Mouse (Mus musculus) stomach, postnatal 0 days (tissue): ENCODE data around the gene Prkacb. TPM values are rescaled to one million over a fixed set of nuclear protein-coding genes. Genes with fewer than 3 reads are reported as not detected.

Source experiments
- ATAC-seq: fragments of 200-750 bp; cut with Nextera tagmentation; 2 replicates; pipeline ENCODE4 v1.8.0; 2017; ENCODE audit not compliant: low FRiP score, low TSS enrichment
- DNase-seq: peaks from one replicate; pipeline ENCODE4 v3.0.0-alpha.2; 2016; ENCODE audit warnings: low spot score
- H3K27ac ChIP-seq: fragments of 300-500 bp; sonication (generic); replicated peaks from 2 replicates; pipeline ENCODE4 v1.5.1; 2014; ENCODE audit warnings: mild to moderate bottlenecking, control low read depth
- H3K27me3 ChIP-seq: fragments of 300-500 bp; sonication (generic); 2 replicates; pipeline ENCODE4 v1.6.1; 2014; ENCODE audit warnings: low read length; ENCODE audit not compliant: control insufficient read depth, insufficient read depth
- H3K36me3 ChIP-seq: fragments of 300-500 bp; sonication (generic); 2 replicates; pipeline ENCODE4 v1.6.1; 2014; ENCODE audit warnings: low read length, mixed read lengths; ENCODE audit not compliant: control insufficient read depth, insufficient read depth
- H3K4me1 ChIP-seq: fragments of 300-500 bp; sonication (generic); replicated peaks from 2 replicates; pipeline ENCODE4 v1.6.1; 2014; ENCODE audit warnings: antibody characterized with exemption; ENCODE audit not compliant: control insufficient read depth, insufficient read depth
- H3K4me2 ChIP-seq: fragments of 300-500 bp; sonication (generic); replicated peaks from 2 replicates; pipeline ENCODE4 v1.6.1; 2014; ENCODE audit warnings: low read depth, mild to moderate bottlenecking, control low read depth, moderate library complexity
- H3K4me3 ChIP-seq: fragments of 300-500 bp; sonication (generic); 2 replicates; pipeline ENCODE4 v1.5.1; 2014; ENCODE audit warnings: low read depth, low read length, control low read depth
- H3K9ac ChIP-seq: fragments of 300-500 bp; sonication (generic); 2 replicates; pipeline ENCODE4 v1.6.1; 2014; ENCODE audit warnings: mild to moderate bottlenecking, low read length, control low read depth, mixed read lengths
- H3K9me3 ChIP-seq: fragments of 300-500 bp; sonication (generic); 2 replicates; pipeline ENCODE4 v1.6.1; 2016; ENCODE audit warnings: low read length; ENCODE audit not compliant: control insufficient read depth
- CTCF ChIP-seq: IDR thresholded peaks from 2 replicates; pipeline ENCODE4 v1.5.1; 2016; ENCODE audit warnings: antibody characterized with exemption, low read depth, mild to moderate bottlenecking, moderate library complexity
- EP300 ChIP-seq: optimal IDR thresholded peaks from 2 replicates; pipeline ENCODE3; 2016; ENCODE audit warnings: antibody characterized with exemption
- WGBS: fragments of 180-500 bp; shearing (Covaris S2); extraction: QIAGEN DNeasy Blood & Tissue Kit; methylation state at CpG from one replicate; pipeline ENCODE4 v1.1.7; 2014; 5-methylcytosine and 5-hydroxymethylcytosine counted together
- polyA plus RNA-seq: library from polyadenylated mRNA; unstranded; fragments of >200 nt; fragmentation: Nextera tagmentation; extraction: Ambion mirVana; gene quantifications from 2 replicates; pipeline ENCODE4 v1.2.1, GENCODE M21; 2015

Prkacb gene
- polyA plus RNA-seq: 27.8 and 28.8 TPM in 2 replicates

DNA sequence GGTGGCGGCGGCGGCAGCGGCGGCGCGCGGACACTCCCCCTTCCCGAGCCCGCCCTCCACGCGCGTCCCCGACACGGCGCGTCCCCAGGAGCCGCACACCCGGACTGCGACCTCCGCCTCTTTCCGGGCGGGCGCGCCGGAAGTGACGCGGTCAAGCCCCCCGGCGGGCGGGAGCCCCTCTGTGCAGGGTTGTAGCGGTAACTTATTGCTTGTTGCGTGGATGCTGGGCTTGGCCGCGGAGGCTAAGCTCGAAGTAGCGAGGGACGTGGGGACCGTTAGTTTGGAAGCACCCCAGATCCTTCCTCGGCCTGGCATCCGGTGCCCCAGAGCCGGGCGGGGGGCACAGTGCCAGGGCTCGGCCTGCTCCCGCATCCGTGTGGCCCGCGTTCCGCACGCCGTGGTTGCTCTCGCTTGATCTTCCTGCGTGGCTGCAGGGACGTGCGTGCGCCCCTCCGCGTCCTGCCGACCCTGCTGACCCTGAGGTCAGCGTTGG, at the start of gene Prkacb:
Gene Prkacb (minus strand): TSS at position 90 of the 493 bp plus-strand sequence.
- WGBS: under 1% methylated on average over 43 of the region's 60 CpGs
- ATAC-seq (peak; percentile 96), DNase-seq (peak; percentile 87)
- TF ChIP-seq CTCF (no peak), EP300 (no peak)
- H3K4me1 ChIP-seq: no peaks in the 10 kb centered on the region
- H3K4me2 ChIP-seq: peak within 1 kb of the TSS; percentile 78
- no peaks in the 10 kb centered on the region for H3K27me3 ChIP-seq
- H3K4me3 ChIP-seq: peak within 1 kb of the TSS; percentile 96
- peak within 1 kb of the TSS; percentile 94 for H3K27ac ChIP-seq
- H3K36me3 ChIP-seq: no peaks in the 10 kb centered on the region
- no peaks in the 10 kb centered on the region for H3K9me3 ChIP-seq
- peak within 1 kb of the TSS; percentile 92 for H3K9ac ChIP-seq

DNA sequence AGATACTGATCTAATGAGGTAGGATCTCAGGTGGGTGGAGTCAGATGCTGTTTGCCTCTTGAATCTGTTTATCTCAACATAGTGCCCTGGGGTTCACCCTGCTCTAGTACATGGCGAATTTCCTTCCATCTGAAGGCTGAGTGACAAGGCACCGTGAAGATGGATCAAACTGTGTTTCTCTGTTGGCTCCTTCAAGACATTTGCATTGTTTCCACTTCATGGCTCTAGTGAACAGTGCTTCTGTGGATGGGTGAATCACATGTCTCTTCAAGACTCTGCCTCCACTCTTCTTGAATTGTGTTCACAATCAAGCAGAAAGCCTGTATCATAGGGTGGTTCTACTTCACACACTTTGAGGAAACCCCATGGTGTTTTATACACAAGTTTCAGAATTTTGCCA, 47.5 kb upstream of the Prkacb start:
- Histone ChIP-seq H3K4me2 (no peak overlapping the region), H3K4me1 (no peaks in the 10 kb centered on the region), H3K4me3 (no peak overlapping the region), H3K27me3 (no peaks in the 10 kb centered on the region), H3K9ac (no peak overlapping the region), H3K36me3 (no peaks in the 10 kb centered on the region), H3K9me3 (no peaks in the 10 kb centered on the region), H3K27ac (no peak overlapping the region)
- DNase-seq: no peak
- TF ChIP-seq CTCF (no peak), EP300 (no peak)
- 87% methylated on average over 2 of the region's 2 CpGs for WGBS
- ATAC-seq: no peak

DNA sequence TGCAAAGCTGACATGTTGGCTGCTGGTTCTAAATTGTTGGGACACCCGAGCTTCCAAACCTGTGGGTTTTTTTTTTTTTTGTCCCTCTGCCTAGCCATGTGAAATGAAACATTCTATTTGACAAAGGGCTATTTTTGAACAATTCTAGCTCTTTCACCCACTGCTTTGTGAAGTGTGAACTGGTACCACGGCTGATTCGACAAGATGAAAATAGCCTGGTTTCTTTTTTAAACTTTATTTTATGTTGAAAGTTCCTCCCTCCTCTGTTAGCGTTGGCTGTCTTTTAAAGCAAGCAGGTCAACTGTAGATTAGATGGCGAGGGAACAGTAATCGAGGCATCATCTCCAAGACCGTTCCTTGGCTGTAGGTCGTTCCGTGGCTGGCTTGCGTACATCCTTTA, 44.6 kb upstream of the Prkacb start:
- no peak for TF ChIP-seq EP300
- TF ChIP-seq CTCF: no peak
- 84% methylated on average over 10 of the region's 10 CpGs for WGBS
- Histone ChIP-seq H3K27me3 (no peaks in the 10 kb centered on the region), H3K9me3 (no peaks in the 10 kb centered on the region), H3K4me1 (no peaks in the 10 kb centered on the region), H3K9ac (no peak overlapping the region), H3K4me2 (no peak overlapping the region), H3K36me3 (no peaks in the 10 kb centered on the region), H3K4me3 (no peak overlapping the region), H3K27ac (no peak overlapping the region)
- ATAC-seq (no peak), DNase-seq (no peak)

DNA sequence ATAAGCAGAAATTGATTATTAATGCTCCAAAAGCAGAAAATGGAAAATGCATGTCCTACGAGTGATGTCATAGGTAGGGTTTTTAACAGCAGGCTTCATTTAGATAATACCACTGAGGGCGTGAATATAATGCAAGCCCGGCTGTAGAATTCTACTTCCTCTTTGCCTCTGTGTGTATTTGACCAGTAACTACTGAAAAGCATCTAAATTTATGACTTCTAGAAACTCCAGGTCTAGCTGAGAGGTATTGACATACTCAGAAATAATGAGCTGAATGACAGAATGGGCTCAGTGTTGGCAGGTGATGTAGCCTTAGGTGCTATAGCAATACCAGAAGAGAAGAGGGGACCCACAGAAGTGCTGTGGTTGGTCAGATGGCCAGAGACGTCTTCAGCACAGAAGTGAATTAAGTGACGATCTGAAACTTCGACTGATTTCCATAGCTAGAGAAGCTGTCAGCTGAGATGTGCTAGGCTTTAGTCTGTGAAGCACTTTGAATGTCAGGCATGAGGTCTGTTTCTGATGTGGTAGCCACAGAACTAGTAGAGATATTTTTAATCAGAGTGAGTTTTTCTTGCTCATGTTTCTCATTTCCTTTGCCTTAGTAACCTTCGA, 41.8 kb upstream of the Prkacb start:
- ATAC-seq: no peak
- H3K36me3 ChIP-seq: no peaks in the 10 kb centered on the region
- H3K9ac ChIP-seq: no peak overlapping the region
- no peak for TF ChIP-seq EP300
- no peak overlapping the region for H3K4me2 ChIP-seq
- H3K9me3 ChIP-seq: no peaks in the 10 kb centered on the region
- no peak overlapping the region for H3K4me3 ChIP-seq
- H3K27ac ChIP-seq: no peak overlapping the region
- no peak for DNase-seq
- no peaks in the 10 kb centered on the region for H3K27me3 ChIP-seq
- 76% methylated on average over 7 of the region's 7 CpGs for WGBS
- H3K4me1 ChIP-seq: no peaks in the 10 kb centered on the region

DNA sequence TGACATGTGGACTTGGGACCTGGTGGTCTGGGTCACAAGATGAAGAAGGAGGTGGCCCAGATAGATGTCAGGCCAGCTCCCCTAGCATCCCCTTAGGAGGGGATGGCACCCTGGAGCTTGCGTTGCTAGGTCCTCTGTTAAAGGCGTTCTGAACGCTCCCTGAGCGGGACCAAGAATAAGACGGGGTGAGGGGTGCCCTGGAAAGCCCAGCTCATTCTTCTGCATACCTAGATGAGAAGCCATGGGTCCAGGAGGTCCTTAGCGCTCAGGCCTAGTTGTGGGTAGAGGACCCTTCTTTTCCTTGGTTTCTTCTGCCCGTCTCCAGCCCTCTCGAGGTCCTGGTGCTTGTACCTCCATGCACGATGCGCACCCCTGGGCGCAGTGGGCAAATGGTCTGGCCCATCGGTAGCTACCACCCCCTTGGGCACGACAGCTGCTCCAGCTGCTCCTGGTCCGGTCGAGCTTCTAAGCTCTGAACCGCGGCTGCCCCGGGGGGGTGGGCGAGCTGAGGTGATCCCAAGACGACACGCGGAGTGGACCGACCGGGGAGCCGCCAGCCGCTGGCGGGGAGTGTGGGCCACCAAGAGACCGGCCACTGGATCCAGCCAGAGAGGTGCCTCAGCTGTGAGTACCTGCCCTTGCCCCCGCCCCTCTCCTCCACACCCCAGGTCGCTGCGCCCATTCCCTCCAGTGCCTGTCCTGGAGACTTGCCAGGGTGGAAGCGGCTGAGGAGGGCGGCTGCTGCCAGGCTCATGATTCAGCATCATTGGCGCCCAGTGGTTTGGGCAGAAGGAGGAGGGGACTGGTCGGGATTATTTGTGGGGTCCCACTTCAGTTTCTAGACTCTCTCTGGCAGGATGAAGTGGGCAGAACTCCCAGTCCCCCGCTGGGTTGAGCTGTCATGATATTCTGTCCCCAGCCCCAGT, 39.4 kb upstream of the Prkacb start, which contains the start of gene Ttll7:
Gene Ttll7 (plus strand): TSS at position 402 of the 926 bp plus-strand sequence.
- under 1% methylated on average over 35 of the region's 36 CpGs for WGBS
- ATAC-seq: peak; percentile 98
- peak; percentile 92 for DNase-seq
- Histone ChIP-seq H3K4me3 (peak within 1 kb of the TSS; percentile 63), H3K27me3 (no peaks in the 10 kb centered on the region), H3K27ac (peak within 1 kb of the TSS; percentile 26), H3K9ac (peak within 1 kb of the TSS; percentile 45), H3K4me2 (peak within 1 kb of the TSS; percentile 85), H3K4me1 (no peaks in the 10 kb centered on the region), H3K36me3 (no peaks in the 10 kb centered on the region), H3K9me3 (no peaks in the 10 kb centered on the region)
- TF ChIP-seq CTCF (no peak), EP300 (no peak)

DNA sequence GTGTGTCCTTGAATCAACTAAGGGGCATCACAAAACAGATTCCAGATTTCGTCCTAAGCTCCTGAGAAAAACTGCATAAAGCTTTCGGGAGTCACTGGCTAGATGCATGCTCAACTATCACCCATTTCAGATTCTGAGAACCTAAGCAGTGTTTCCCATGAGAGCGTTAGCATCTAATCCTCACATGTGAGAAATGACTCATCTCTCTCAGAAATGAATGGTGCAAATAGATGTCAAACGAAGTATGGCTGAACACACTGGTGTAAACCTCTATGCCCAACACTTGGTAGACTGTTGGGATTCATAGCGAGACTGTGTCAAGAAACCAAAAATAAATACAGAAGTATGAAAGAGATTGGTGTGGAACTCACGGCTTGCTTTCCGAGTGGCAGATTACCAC, 36.6 kb upstream of the Prkacb start:
- DNase-seq: no peak
- Histone ChIP-seq H3K4me3 (no peak overlapping the region), H3K4me1 (no peaks in the 10 kb centered on the region), H3K27me3 (no peaks in the 10 kb centered on the region), H3K27ac (no peak overlapping the region), H3K36me3 (no peaks in the 10 kb centered on the region), H3K9me3 (no peaks in the 10 kb centered on the region), H3K9ac (no peak overlapping the region), H3K4me2 (no peak overlapping the region)
- no peak for ATAC-seq
- TF ChIP-seq EP300 (no peak), CTCF (no peak)
- WGBS: 86% methylated on average over 7 of the region's 7 CpGs
